Mouse (Mus musculus) midbrain, embryonic 14.5 days (tissue): ENCODE results near the gene Rps27a. TPM values are rescaled to one million over a fixed set of nuclear protein-coding genes. Genes with fewer than 3 reads are reported as not detected.

ENCODE experiments used
- ATAC-seq: fragments of 200-750 bp; cut with Nextera tagmentation; 2 replicates; pipeline ENCODE4 v1.8.0; 2017; ENCODE audit warnings: moderate number of reproducible peaks, moderate library complexity; ENCODE audit not compliant: low FRiP score, low TSS enrichment
- DNase-seq: peaks from one replicate; pipeline ENCODE4 v3.0.0-alpha.2; 2015
- H3K27ac ChIP-seq: fragments of 300-500 bp; sonication (generic); replicated peaks from 2 replicates; pipeline ENCODE4 v1.5.1; 2014; ENCODE audit warnings: mild to moderate bottlenecking, low read depth, low read length, moderate library complexity
- H3K27me3 ChIP-seq: fragments of 300-500 bp; sonication (generic); 2 replicates; pipeline ENCODE4 v1.6.1; 2014; ENCODE audit warnings: low read length, control low read depth, mixed read lengths; ENCODE audit not compliant: control insufficient read depth, insufficient read depth
- H3K36me3 ChIP-seq: fragments of 300-500 bp; sonication (generic); 2 replicates; pipeline ENCODE4 v1.6.1; 2014; ENCODE audit warnings: low read length, control low read depth; ENCODE audit not compliant: control insufficient read depth, insufficient read depth
- H3K4me1 ChIP-seq: fragments of 300-500 bp; sonication (generic); 2 replicates; pipeline ENCODE4 v1.6.1; 2014; ENCODE audit warnings: mild to moderate bottlenecking, antibody characterized with exemption, low read length, control low read depth; ENCODE audit not compliant: control insufficient read depth, insufficient read depth
- H3K4me2 ChIP-seq: fragments of 300-500 bp; sonication (generic); 2 replicates; pipeline ENCODE4 v1.6.1; 2014; ENCODE audit warnings: mild to moderate bottlenecking, low read length, moderate library complexity
- H3K4me3 ChIP-seq: fragments of 300-500 bp; sonication (generic); replicated peaks from 2 replicates; pipeline ENCODE4 v1.5.1; 2014; ENCODE audit warnings: low read depth, low read length
- H3K9ac ChIP-seq: fragments of 300-500 bp; sonication (generic); replicated peaks from 2 replicates; pipeline ENCODE4 v1.6.1; 2014; ENCODE audit warnings: mild to moderate bottlenecking, low read length, moderate library complexity
- H3K9me3 ChIP-seq: fragments of 300-500 bp; sonication (generic); 2 replicates; pipeline ENCODE4 v1.6.1; 2016; ENCODE audit warnings: low read length, control low read depth, mixed read lengths; ENCODE audit not compliant: control insufficient read depth
- WGBS: fragments of 180-500 bp; shearing (Covaris S2); extraction: QIAGEN DNeasy Blood & Tissue Kit; methylation state at CpG from one replicate; pipeline ENCODE4 v1.1.7; 2014; 5-methylcytosine and 5-hydroxymethylcytosine counted together
- polyA plus RNA-seq: library from polyadenylated mRNA; unstranded; fragments of >200 nt; fragmentation: Nextera tagmentation; extraction: Ambion mirVana; gene quantifications from 2 replicates; pipeline ENCODE4 v1.2.1, GENCODE M21; 2014

Gene Rps27a
- polyA plus RNA-seq, 1 experiment from 2014 or later = 695 TPM

DNA sequence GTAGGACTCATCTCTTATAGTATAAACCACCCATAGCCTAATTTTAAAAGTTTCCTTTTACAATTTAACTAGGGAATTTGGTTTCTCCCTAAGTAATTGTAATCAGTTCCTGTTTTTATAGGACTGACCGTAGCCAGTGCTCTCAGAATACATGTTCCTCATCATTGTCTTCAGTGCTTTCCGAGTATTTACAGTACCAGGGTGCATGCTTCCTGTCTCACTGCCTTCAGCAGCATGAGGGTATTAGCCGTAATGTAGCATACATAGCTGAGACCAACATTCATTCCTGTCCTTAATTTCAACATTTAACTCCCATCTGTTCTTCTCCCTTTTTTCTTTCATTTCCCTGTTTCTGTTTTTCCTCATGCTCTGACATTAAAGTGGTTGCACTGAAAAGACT is 50.9 kb downstream of the Rps27a start:
- Histone ChIP-seq H3K4me3 (no peak overlapping the region), H3K27me3 (no peaks in the 10 kb centered on the region), H3K27ac (no peak overlapping the region), H3K9me3 (no peaks in the 10 kb centered on the region), H3K9ac (no peak overlapping the region), H3K36me3 (peaks cover 46% of the 10 kb centered on the region), H3K4me1 (no peaks in the 10 kb centered on the region), H3K4me2 (no peak overlapping the region)
- 97% methylated on average over 3 of the region's 3 CpGs for WGBS
- ATAC-seq (no peak), DNase-seq (no peak)

Other genes starting within 250 kb of the Rps27a start
- gene Ccdc88a, start 174.5 kb downstream of the Rps27a start, polyA plus RNA-seq = 72.2 and 73.3 TPM in 2 replicates
- gene Prorsd1, start 33.1 kb downstream of the Rps27a start, polyA plus RNA-seq = 11.1 and 12.8 TPM in 2 replicates
- gene Mtif2, start 21.7 kb downstream of the Rps27a start, polyA plus RNA-seq = 36.1 and 42.0 TPM in 2 replicates
- 0.12 and 0.16 TPM in 2 replicates for gene Clhc1, start 159 bp downstream of the Rps27a start, polyA plus RNA-seq
- gene Rtn4, start 144.8 kb upstream of the Rps27a start, polyA plus RNA-seq = 110 and 136 TPM in 2 replicates